Mouse (Mus musculus): ENCODE measurements around the gene Lexm. TPM values are rescaled to one million over a fixed set of nuclear protein-coding genes. Genes with fewer than 3 reads are reported as not detected.

The Lexm gene
- polyA plus RNA-seq (2016; fragmentation: Nextera tagmentation; extraction: Ambion mirVana): 0.36 TPM in 1 of 2 replicates, not detected in the other

GRCm38 (mm10) chr4:106617056-106617455 lies at the start of gene Lexm:
TSS of gene Lexm (minus strand) at chr4:106617241.
- H3K27ac ChIP-seq: peak within 1 kb of the TSS; percentile 69
- H3K9me3 ChIP-seq: no peaks in the 10 kb centered on the region
- H3K4me1 ChIP-seq: peaks cover 23% of the 10 kb centered on the region
- H3K36me3 ChIP-seq (replicated peaks): no peaks in the 10 kb centered on the region
- peaks cover 45% of the 10 kb centered on the region for H3K27me3 ChIP-seq (ENCODE audit: poor library complexity, severe bottlenecking)
- DNase-seq (ENCODE audit: extremely low spot score, low spot score): peak; percentile 33
- 2% methylated on average over 19 of the region's 19 CpGs for WGBS
- H3K4me3 ChIP-seq: peak within 1 kb of the TSS; percentile 45

GRCm38 (mm10) chr4:106666546-106666945 lies 49.5 kb upstream of the Lexm start:
- no peak for DNase-seq (ENCODE audit: extremely low spot score, low spot score)
- no peak overlapping the region for H3K4me3 ChIP-seq
- H3K36me3 ChIP-seq (replicated peaks): peaks cover 100% of the 10 kb centered on the region
- 94% methylated on average over 2 of the region's 2 CpGs for WGBS
- no peaks in the 10 kb centered on the region for H3K27me3 ChIP-seq (ENCODE audit: poor library complexity, severe bottlenecking)
- H3K9me3 ChIP-seq: no peaks in the 10 kb centered on the region
- no peak overlapping the region for H3K27ac ChIP-seq
- no peaks in the 10 kb centered on the region for H3K4me1 ChIP-seq

GRCm38 (mm10) chr4:106665673-106666072 lies 48.6 kb upstream of the Lexm start:
- Histone ChIP-seq H3K27me3 (ENCODE audit: poor library complexity, severe bottlenecking) (no peaks in the 10 kb centered on the region), H3K4me3 (no peak overlapping the region), H3K36me3 (replicated peaks) (peaks cover 100% of the 10 kb centered on the region), H3K27ac (no peak overlapping the region), H3K9me3 (no peaks in the 10 kb centered on the region), H3K4me1 (no peaks in the 10 kb centered on the region)
- WGBS: 96% methylated on average over 10 of the region's 10 CpGs
- no peak for DNase-seq (ENCODE audit: extremely low spot score, low spot score)

GRCm38 (mm10) chr4:106665269-106665668 lies 48.2 kb upstream of the Lexm start:
- no peaks in the 10 kb centered on the region for H3K9me3 ChIP-seq
- no peak for DNase-seq (ENCODE audit: extremely low spot score, low spot score)
- no peaks in the 10 kb centered on the region for H3K27me3 ChIP-seq (ENCODE audit: poor library complexity, severe bottlenecking)
- H3K4me3 ChIP-seq: no peak overlapping the region
- H3K27ac ChIP-seq: no peak overlapping the region
- H3K4me1 ChIP-seq: no peaks in the 10 kb centered on the region
- 90% methylated on average over 2 of the region's 2 CpGs for WGBS
- peaks cover 100% of the 10 kb centered on the region for H3K36me3 ChIP-seq (replicated peaks)

- Histone ChIP-seq H3K9me3 (no peaks in the 10 kb centered on the region), H3K4me3 (no peak overlapping the region), H3K4me1 (no peaks in the 10 kb centered on the region), H3K27me3 (ENCODE audit: poor library complexity, severe bottlenecking) (no peaks in the 10 kb centered on the region), H3K36me3 (replicated peaks) (peaks cover 100% of the 10 kb centered on the region), H3K27ac (no peak overlapping the region)
- WGBS: 91% methylated on average over 6 of the region's 6 CpGs
- DNase-seq (ENCODE audit: extremely low spot score, low spot score): no peak
Observed at GRCm38 (mm10) chr4:106664697-106665096, 47.7 kb upstream of the Lexm start.

- no peaks in the 10 kb centered on the region for H3K9me3 ChIP-seq
- no peak overlapping the region for H3K4me3 ChIP-seq
- DNase-seq (ENCODE audit: extremely low spot score, low spot score): no peak
- no peaks in the 10 kb centered on the region for H3K27me3 ChIP-seq (ENCODE audit: poor library complexity, severe bottlenecking)
- H3K4me1 ChIP-seq: no peaks in the 10 kb centered on the region
- peaks cover 100% of the 10 kb centered on the region for H3K36me3 ChIP-seq (replicated peaks)
- 95% methylated on average over 5 of the region's 5 CpGs for WGBS
- H3K27ac ChIP-seq: no peak overlapping the region
Observed at GRCm38 (mm10) chr4:106663956-106664470, 47.0 kb upstream of the Lexm start.

GRCm38 (mm10) chr4:106655681-106656080 lies 38.6 kb upstream of the Lexm start:
- Histone ChIP-seq H3K36me3 (replicated peaks) (peaks cover 73% of the 10 kb centered on the region), H3K27me3 (ENCODE audit: poor library complexity, severe bottlenecking) (no peaks in the 10 kb centered on the region), H3K27ac (no peak overlapping the region), H3K9me3 (no peaks in the 10 kb centered on the region), H3K4me3 (no peak overlapping the region), H3K4me1 (peaks cover 9% of the 10 kb centered on the region)
- WGBS: 91% methylated on average over 10 of the region's 10 CpGs
- no peak for DNase-seq (ENCODE audit: extremely low spot score, low spot score)

- Histone ChIP-seq H3K4me1 (peaks cover 12% of the 10 kb centered on the region), H3K27me3 (ENCODE audit: poor library complexity, severe bottlenecking) (peaks cover 11% of the 10 kb centered on the region), H3K36me3 (replicated peaks) (peaks cover 48% of the 10 kb centered on the region), H3K27ac (no peak overlapping the region), H3K4me3 (no peak overlapping the region), H3K9me3 (no peaks in the 10 kb centered on the region)
- no peak for DNase-seq (ENCODE audit: extremely low spot score, low spot score)
- whole genome bisulfite sequencing: 95% methylated on average over 15 of the region's 15 CpGs
Observed at GRCm38 (mm10) chr4:106653051-106653450, 36.0 kb upstream of the Lexm start.

GRCm38 (mm10) chr4:106652546-106652945 lies 35.5 kb upstream of the Lexm start:
- Histone ChIP-seq H3K36me3 (replicated peaks) (peaks cover 43% of the 10 kb centered on the region), H3K27ac (no peak overlapping the region), H3K27me3 (ENCODE audit: poor library complexity, severe bottlenecking) (peaks cover 16% of the 10 kb centered on the region), H3K4me3 (no peak overlapping the region), H3K9me3 (no peaks in the 10 kb centered on the region), H3K4me1 (peaks cover 12% of the 10 kb centered on the region)
- WGBS: 93% methylated on average over 3 of the region's 3 CpGs
- DNase-seq (ENCODE audit: extremely low spot score, low spot score): no peak

- WGBS: 4% methylated on average over 40 of the region's 40 CpGs
- peak within 1 kb of the TSS; percentile 63 for H3K4me3 ChIP-seq
- H3K27ac ChIP-seq: peak within 1 kb of the TSS; percentile 83
- H3K27me3 ChIP-seq (ENCODE audit: poor library complexity, severe bottlenecking): peaks cover 21% of the 10 kb centered on the region
- DNase-seq (ENCODE audit: extremely low spot score, low spot score): peak; percentile 98
- H3K9me3 ChIP-seq: no peaks in the 10 kb centered on the region
- H3K4me1 ChIP-seq: peaks cover 12% of the 10 kb centered on the region
- H3K36me3 ChIP-seq (replicated peaks): peaks cover 32% of the 10 kb centered on the region
Observed at GRCm38 (mm10) chr4:106650833-106651527, 33.9 kb upstream of the Lexm start, which contains the start of gene Pars2. TSS of gene Pars2 (plus strand) at chr4:106651069.

GRCm38 (mm10) chr4:106647137-106647536 lies 30.1 kb upstream of the Lexm start:
- Histone ChIP-seq H3K9me3 (no peaks in the 10 kb centered on the region), H3K36me3 (replicated peaks) (no peaks in the 10 kb centered on the region), H3K27me3 (ENCODE audit: poor library complexity, severe bottlenecking) (peaks cover 27% of the 10 kb centered on the region), H3K27ac (no peak overlapping the region), H3K4me1 (peaks cover 12% of the 10 kb centered on the region), H3K4me3 (no peak overlapping the region)
- 86% methylated on average over 6 of the region's 6 CpGs for WGBS
- no peak for DNase-seq (ENCODE audit: extremely low spot score, low spot score)

- Histone ChIP-seq H3K4me3 (no peak overlapping the region), H3K4me1 (0 out of 2 replicates have a peak, but pooled peaks cover 3% of the 10 kb centered on the region), H3K36me3 (replicated peaks) (no peaks in the 10 kb centered on the region), H3K9me3 (peaks cover 4% of the 10 kb centered on the region; the same call in 1 of the 2 replicates), H3K27me3 (ENCODE audit: poor library complexity, severe bottlenecking) (peaks cover 27% of the 10 kb centered on the region), H3K27ac (no peak overlapping the region)
- 81% methylated on average over 5 of the region's 5 CpGs for WGBS
- no peak for DNase-seq (ENCODE audit: extremely low spot score, low spot score)
Observed at GRCm38 (mm10) chr4:106645797-106646196, 28.8 kb upstream of the Lexm start.

- Histone ChIP-seq H3K27me3 (ENCODE audit: poor library complexity, severe bottlenecking) (peaks cover 27% of the 10 kb centered on the region), H3K4me3 (no peak overlapping the region), H3K36me3 (replicated peaks) (no peaks in the 10 kb centered on the region), H3K9me3 (peaks cover 10% of the 10 kb centered on the region; the same call in 1 of the 2 replicates), H3K27ac (no peak overlapping the region), H3K4me1 (no peaks in the 10 kb centered on the region)
- no peak for DNase-seq (ENCODE audit: extremely low spot score, low spot score)
- 83% methylated on average over 6 of the region's 6 CpGs for WGBS
Observed at GRCm38 (mm10) chr4:106644218-106644610, 27.2 kb upstream of the Lexm start.

Measured in forebrain, embryonic 10.5 days (tissue).